Mouse (Mus musculus) midbrain, embryonic 16.5 days (tissue): ENCODE measurements around the gene Med17. TPM values are rescaled to one million over a fixed set of nuclear protein-coding genes. Genes with fewer than 3 reads are reported as not detected.
A peak's percentile ranks its signal among the peaks of the same experiment; 100 is the strongest.
"Not testable (repeated sequence)": the region's sequence is repeated elsewhere in the genome, so short reads cannot be mapped to it uniquely, and the experiment has no call there.

Experiments
- ATAC-seq: fragments of 200-750 bp; cut with Nextera tagmentation; 2 replicates; pipeline ENCODE4 v1.8.0; 2017; ENCODE audit warnings: moderate TSS enrichment
- H3K27ac ChIP-seq: fragments of 300-500 bp; sonication (generic); 2 replicates; pipeline ENCODE4 v1.5.1; 2014; ENCODE audit warnings: mild to moderate bottlenecking, low read length, mixed read lengths
- H3K27me3 ChIP-seq: fragments of 300-500 bp; sonication (generic); 2 replicates; pipeline ENCODE4 v1.6.1; 2014; ENCODE audit warnings: low read depth, low read length, mixed read lengths; ENCODE audit not compliant: control insufficient read depth, insufficient read depth
- H3K36me3 ChIP-seq: fragments of 300-500 bp; sonication (generic); 2 replicates; pipeline ENCODE4 v1.6.1; 2014; ENCODE audit warnings: mild to moderate bottlenecking, low read length, moderate library complexity, mixed read lengths; ENCODE audit not compliant: control insufficient read depth, insufficient read depth
- H3K4me1 ChIP-seq: fragments of 300-500 bp; sonication (generic); 2 replicates; pipeline ENCODE4 v1.6.1; 2014; ENCODE audit warnings: mild to moderate bottlenecking, low read length, mixed read lengths; ENCODE audit not compliant: control insufficient read depth, insufficient read depth
- H3K4me2 ChIP-seq: fragments of 300-500 bp; sonication (generic); 2 replicates; pipeline ENCODE4 v1.6.1; 2014; ENCODE audit warnings: mild to moderate bottlenecking, low read length, mixed read lengths
- H3K4me3 ChIP-seq: fragments of 300-500 bp; sonication (generic); 2 replicates; pipeline ENCODE4 v1.5.1; 2014; ENCODE audit warnings: low read depth, mild to moderate bottlenecking, low read length, moderate library complexity, mixed read lengths
- H3K9ac ChIP-seq: fragments of 300-500 bp; sonication (generic); 2 replicates; pipeline ENCODE4 v1.6.1; 2014; ENCODE audit warnings: low read depth, low read length, mixed read lengths
- H3K9me3 ChIP-seq: fragments of 300-500 bp; sonication (generic); replicated peaks from 2 replicates; pipeline ENCODE4 v1.6.1; 2014; ENCODE audit warnings: mild to moderate bottlenecking, low read length, mixed read lengths; ENCODE audit not compliant: control insufficient read depth, poor library complexity, severe bottlenecking
- WGBS: fragments of 180-500 bp; shearing (Covaris S2); extraction: QIAGEN DNeasy Blood & Tissue Kit; methylation state at CpG from one replicate; pipeline ENCODE4 v1.1.7; 2014; 5-methylcytosine and 5-hydroxymethylcytosine counted together
- polyA plus RNA-seq: library from polyadenylated mRNA; unstranded; fragments of >200 nt; fragmentation: Nextera tagmentation; extraction: Ambion mirVana; gene quantifications from 2 replicates; pipeline ENCODE4 v1.2.1, GENCODE M21; 2015

The Med17 gene
- polyA plus RNA-seq, 1 experiment from 2014 or later = 29.1 TPM

GRCm38 (mm10) chr9:15309425-15309824 is 29.7 kb upstream of the Med17 start:
- H3K27ac ChIP-seq = no peak overlapping the region
- H3K36me3 ChIP-seq = peaks cover 30% of the 10 kb centered on the region
- 85% methylated on average over 4 of the region's 4 CpGs for WGBS
- peaks cover 25% of the 10 kb centered on the region for H3K4me1 ChIP-seq
- H3K9ac ChIP-seq = no peak overlapping the region
- no peak for ATAC-seq
- no peaks in the 10 kb centered on the region for H3K27me3 ChIP-seq
- H3K4me3 ChIP-seq = no peak overlapping the region
- no peak overlapping the region for H3K4me2 ChIP-seq
- H3K9me3 ChIP-seq = no peaks in the 10 kb centered on the region

GRCm38 (mm10) chr9:15308254-15308653 is 28.5 kb upstream of the Med17 start:
- no peak overlapping the region for H3K4me2 ChIP-seq
- no peak overlapping the region for H3K4me3 ChIP-seq
- no peak overlapping the region for H3K9ac ChIP-seq
- H3K4me1 ChIP-seq = peaks cover 25% of the 10 kb centered on the region
- no peak overlapping the region for H3K27ac ChIP-seq
- peaks cover 19% of the 10 kb centered on the region for H3K36me3 ChIP-seq
- WGBS = 51% methylated on average over 2 of the region's 2 CpGs
- no peak for ATAC-seq
- H3K27me3 ChIP-seq = no peaks in the 10 kb centered on the region
- no peaks in the 10 kb centered on the region for H3K9me3 ChIP-seq

- Histone ChIP-seq H3K27ac (no peak overlapping the region), H3K4me2 (peak overlapping the region; percentile 78), H3K4me3 (peak overlapping the region; percentile 94), H3K4me1 (peaks cover 25% of the 10 kb centered on the region), H3K9ac (peak overlapping the region; percentile 98), H3K36me3 (peaks cover 13% of the 10 kb centered on the region), H3K9me3 (no peaks in the 10 kb centered on the region), H3K27me3 (no peaks in the 10 kb centered on the region)
- no peak for ATAC-seq
- WGBS = 12% methylated on average over 6 of the region's 6 CpGs
Measured at GRCm38 (mm10) chr9:15307257-15307656, 27.5 kb upstream of the Med17 start.

- Histone ChIP-seq H3K4me1 (peaks cover 25% of the 10 kb centered on the region), H3K27ac (peak within 1 kb of the TSS; percentile 91), H3K4me3 (peak within 1 kb of the TSS; percentile 94), H3K4me2 (peak within 1 kb of the TSS; percentile 78), H3K36me3 (peaks cover 8% of the 10 kb centered on the region; the same call in 1 of the 2 replicates), H3K27me3 (no peaks in the 10 kb centered on the region), H3K9me3 (no peaks in the 10 kb centered on the region), H3K9ac (peak within 1 kb of the TSS; percentile 98)
- WGBS = under 1% methylated on average over 35 of the region's 35 CpGs
- peak; percentile 91 for ATAC-seq
Measured at GRCm38 (mm10) chr9:15306398-15307119, 26.8 kb upstream of the Med17 start, which contains the start of gene 4931406C07Rik. 4931406C07Rik (minus strand) TSS chr9:15306448.

GRCm38 (mm10) chr9:15305503-15306397 is 26.0 kb upstream of the Med17 start, which contains the start of gene Taf1d:
Taf1d (plus strand) TSS chr9:15306214.
- H3K9ac ChIP-seq = peak within 1 kb of the TSS; percentile 98
- H3K4me3 ChIP-seq = peak within 1 kb of the TSS; percentile 94
- no peaks in the 10 kb centered on the region for H3K9me3 ChIP-seq
- peak; percentile 99 for ATAC-seq
- H3K36me3 ChIP-seq = peaks cover 6% of the 10 kb centered on the region; the same call in 1 of the 2 replicates
- no peaks in the 10 kb centered on the region for H3K27me3 ChIP-seq
- H3K4me1 ChIP-seq = peaks cover 25% of the 10 kb centered on the region
- peak within 1 kb of the TSS; percentile 78 for H3K4me2 ChIP-seq
- peak within 1 kb of the TSS; percentile 91 for H3K27ac ChIP-seq
- 14% methylated on average over 45 of the region's 45 CpGs for WGBS

GRCm38 (mm10) chr9:15302881-15303280 is 23.1 kb upstream of the Med17 start:
- ATAC-seq = no peak
- no peaks in the 10 kb centered on the region for H3K9me3 ChIP-seq
- H3K27me3 ChIP-seq = no peaks in the 10 kb centered on the region
- peaks cover 15% of the 10 kb centered on the region for H3K4me1 ChIP-seq
- H3K4me3 ChIP-seq = no peak overlapping the region
- no peak overlapping the region for H3K27ac ChIP-seq
- no peak overlapping the region for H3K4me2 ChIP-seq
- no peak overlapping the region for H3K9ac ChIP-seq
- H3K36me3 ChIP-seq = no peaks in the 10 kb centered on the region
- 79% methylated on average over 2 of the region's 2 CpGs for WGBS

GRCm38 (mm10) chr9:15302006-15302405 is 22.3 kb upstream of the Med17 start:
- ATAC-seq, H3K9ac ChIP-seq, H3K4me2 ChIP-seq, H3K4me1 ChIP-seq, H3K4me3 ChIP-seq, H3K27me3 ChIP-seq, H3K36me3 ChIP-seq, H3K9me3 ChIP-seq, H3K27ac ChIP-seq: not testable (repeated sequence)
- WGBS = 82% methylated on average over 6 of the region's 6 CpGs

- 63% methylated on average over 6 of the region's 6 CpGs for WGBS
- Histone ChIP-seq H3K4me1 (peaks cover 2% of the 10 kb centered on the region; the same call in 1 of the 2 replicates), H3K27ac (peak overlapping the region; percentile 1; the same call in 1 of the 2 replicates), H3K4me3 (no peak overlapping the region), H3K9ac (no peak overlapping the region), H3K27me3 (no peaks in the 10 kb centered on the region), H3K36me3 (0 out of 2 replicates have a peak, but pooled peaks cover under 1% of the 10 kb centered on the region), H3K4me2 (no peak overlapping the region), H3K9me3 (no peaks in the 10 kb centered on the region)
- ATAC-seq = no peak
Measured at GRCm38 (mm10) chr9:15301399-15301798, 21.7 kb upstream of the Med17 start.
